Mouse (Mus musculus) adrenal gland, adult 2 months (tissue): ENCODE measurements around the gene Ncor1. TPM values are rescaled to one million over a fixed set of nuclear protein-coding genes. Genes with fewer than 3 reads are reported as not detected.

Experiments used
- DNase-seq: peaks from one replicate; pipeline ENCODE4 v3.0.0; 2021
- polyA plus RNA-seq: library from polyadenylated mRNA; depleted of rRNA; stranded (reverse); fragments of >200 nt; gene quantifications from 2 replicates; pipeline ENCODE4 v1.2.3, GENCODE M21; 2012; rRNA removed
- total RNA-seq, 2 experiments: library from RNA; stranded (reverse); gene quantifications; 2 replicates each; pipeline ENCODE4 v1.2.3; 2021

Ncor1 gene
- total and polyA plus RNA-seq, 3 experiments: 59.5 to 268 (median 167) TPM

DNA sequence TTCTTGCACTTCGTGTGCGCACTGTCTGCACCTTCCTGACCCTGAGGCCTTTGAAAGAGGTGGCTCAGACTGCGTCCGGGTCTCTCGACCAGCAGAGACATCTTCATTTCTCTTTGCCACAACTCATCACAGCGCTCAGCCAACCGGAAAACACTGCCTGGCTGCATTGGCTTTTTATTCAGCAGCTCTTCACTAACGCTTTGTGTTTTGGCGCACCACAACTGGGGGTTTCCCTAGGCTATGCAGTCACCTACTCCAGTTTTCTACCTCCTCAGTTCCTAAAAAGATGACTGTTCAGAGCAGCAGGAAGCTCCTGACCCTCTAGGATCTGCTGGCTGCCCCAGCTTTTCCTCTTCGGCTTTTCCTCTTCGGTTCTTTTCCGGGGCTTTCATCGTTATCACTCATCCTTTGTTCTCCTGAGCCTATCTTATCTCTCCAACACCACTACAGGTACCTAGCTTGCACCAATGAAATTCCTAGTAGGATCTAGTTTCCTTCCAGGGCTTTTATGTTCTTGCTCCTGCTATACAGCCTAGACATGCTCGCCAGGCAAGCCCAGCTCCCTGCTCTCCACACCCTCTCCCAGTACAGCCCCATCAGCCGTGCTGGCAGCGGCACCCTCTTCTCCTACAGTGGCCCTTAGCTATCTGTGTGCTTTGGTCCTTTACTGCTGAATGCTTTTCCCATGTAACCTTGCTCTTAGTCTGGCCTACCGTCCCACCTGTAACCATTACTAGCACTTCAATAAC, 191.7 kb downstream of the Ncor1 start:
- DNase-seq: no peak

Other genes starting within 250 kb of the Ncor1 start
- gene Adora2b, start 209.6 kb downstream of the Ncor1 start, total RNA-seq: 1 to 10 TPM in 1 of 2 experiments, under 1 TPM in 1; 0.55 to 1.0 TPM
- 1.8 and 2.5 TPM in 2 replicates for gene Adora2b, start 209.6 kb downstream of the Ncor1 start, polyA plus RNA-seq
- 10 to 100 TPM; 13.6 to 21.9 TPM for gene Zswim7, start 177.2 kb downstream of the Ncor1 start, total RNA-seq
- gene Zswim7, start 177.2 kb downstream of the Ncor1 start, polyA plus RNA-seq: 8.3 and 9.1 TPM in 2 replicates
- 10 to 100 TPM; 31.0 to 36.3 TPM for gene Ttc19, start 177.1 kb downstream of the Ncor1 start, total RNA-seq
- gene Ttc19, start 177.1 kb downstream of the Ncor1 start, polyA plus RNA-seq: 7.3 and 16.0 TPM in 2 replicates
- 1 to 10 TPM; 9.5 to 10.0 TPM for gene Pigl, start 81 bp downstream of the Ncor1 start, total RNA-seq
- gene Pigl, start 81 bp downstream of the Ncor1 start, polyA plus RNA-seq: 6.0 and 6.8 TPM in 2 replicates
- gene Cenpv, start 80.7 kb upstream of the Ncor1 start, total RNA-seq: 10 to 100 TPM; 44.1 to 45.8 TPM
- 46.8 and 58.2 TPM in 2 replicates for gene Cenpv, start 80.7 kb upstream of the Ncor1 start, polyA plus RNA-seq
- gene Ubb, start 92.6 kb upstream of the Ncor1 start, total RNA-seq: 1,000 to 10,000 TPM; 1,385 to 1,758 TPM
- gene Ubb, start 92.6 kb upstream of the Ncor1 start, polyA plus RNA-seq: 1,114 and 1,206 TPM in 2 replicates
- 1 to 10 TPM; 2.7 to 4.2 TPM for gene Trpv2, start 115.9 kb upstream of the Ncor1 start, total RNA-seq
- 2.7 and 3.9 TPM in 2 replicates for gene Trpv2, start 115.9 kb upstream of the Ncor1 start, polyA plus RNA-seq
- 10 to 100 TPM; 17.5 to 40.5 TPM for gene Lrrc75a, start 190.0 kb upstream of the Ncor1 start, total RNA-seq
- gene Lrrc75a, start 190.0 kb upstream of the Ncor1 start, polyA plus RNA-seq: 46.9 and 73.5 TPM in 2 replicates
- gene Mmgt2, start 190.1 kb upstream of the Ncor1 start, total RNA-seq: 10 to 100 TPM; 34.5 to 47.3 TPM
- gene Mmgt2, start 190.1 kb upstream of the Ncor1 start, polyA plus RNA-seq: 87.2 and 88.1 TPM in 2 replicates